Mouse (Mus musculus) CD4-positive helper T cell, adult 2 months (primary cell): Measurements from ENCODE around the gene Fbn1.

ENCODE experiments used
- DNase-seq: peaks from one replicate; pipeline ENCODE4 v3.0.0-alpha.2; 2012; ENCODE audit warnings: low read depth, missing footprints, low spot score

Gene Fbn1

DNA sequence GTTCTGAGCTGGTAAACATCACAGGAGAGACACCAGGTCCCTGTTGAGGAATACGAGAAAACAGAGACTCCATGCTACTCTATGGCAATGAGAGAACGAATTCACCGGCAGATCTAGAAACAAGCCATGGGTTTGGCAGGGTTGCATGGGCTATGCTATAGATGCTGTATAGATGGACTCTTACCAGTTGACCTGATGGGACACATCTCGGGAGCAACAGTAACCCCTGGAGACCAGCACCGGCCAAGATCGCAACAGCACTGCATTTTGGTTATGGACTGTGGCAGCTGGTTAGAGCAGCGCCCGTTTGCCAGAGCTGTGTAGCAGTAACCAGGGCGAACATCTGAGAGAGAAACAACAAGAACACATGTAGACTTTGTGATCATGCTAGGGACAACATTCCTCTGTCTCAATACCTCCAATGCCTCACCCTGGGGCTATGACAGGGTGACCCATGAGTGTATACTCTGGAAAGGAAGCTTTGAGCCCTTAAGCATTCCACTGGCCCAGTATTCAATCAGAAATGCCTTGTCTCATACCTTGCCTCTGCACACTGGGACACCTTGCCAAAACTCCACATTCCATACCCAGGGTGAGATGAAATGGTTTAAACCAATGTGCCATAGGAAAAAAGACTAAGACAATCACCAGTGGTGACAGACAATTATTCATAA, 113.2 kb downstream of the Fbn1 start:
- no peak for DNase-seq

DNA sequence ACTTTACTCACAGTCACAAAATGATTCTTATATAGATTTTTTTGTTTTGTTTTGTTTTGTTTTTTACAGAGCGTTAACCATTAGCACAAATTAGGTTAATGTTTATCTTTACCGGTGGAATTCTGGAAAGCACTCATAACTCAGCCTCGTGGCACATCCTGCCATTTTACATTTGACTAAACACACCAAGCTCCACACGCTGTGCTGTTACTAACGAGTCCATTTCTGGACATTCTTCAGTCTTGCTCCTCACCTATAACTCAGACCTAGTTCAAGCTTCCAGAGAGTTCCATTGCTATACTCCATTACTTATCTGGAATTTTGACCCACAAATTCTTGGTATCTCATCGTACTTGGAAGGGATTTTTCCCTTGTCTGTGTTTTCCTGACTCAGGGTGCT, 116.2 kb downstream of the Fbn1 start:
- no peak for DNase-seq

DNA sequence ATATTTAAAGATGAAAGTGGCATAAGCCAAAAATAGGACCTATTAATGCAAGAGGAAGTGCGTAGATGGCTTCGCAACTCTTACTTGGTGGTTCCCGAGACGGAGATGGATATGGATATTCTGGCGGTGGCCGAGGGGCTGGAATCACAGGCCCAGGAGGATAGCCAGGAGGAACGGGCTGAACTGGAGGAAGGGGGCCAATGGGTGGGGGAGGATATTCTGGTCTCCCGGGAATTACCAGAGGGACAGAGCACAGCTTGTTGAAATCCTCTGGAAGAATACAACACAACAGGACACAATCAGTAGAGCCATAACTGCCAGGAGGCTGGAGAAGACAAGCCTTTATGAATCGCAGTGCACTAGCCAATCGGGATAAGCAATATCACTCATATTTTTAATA, 118.0 kb downstream of the Fbn1 start:
- DNase-seq: no peak

DNA sequence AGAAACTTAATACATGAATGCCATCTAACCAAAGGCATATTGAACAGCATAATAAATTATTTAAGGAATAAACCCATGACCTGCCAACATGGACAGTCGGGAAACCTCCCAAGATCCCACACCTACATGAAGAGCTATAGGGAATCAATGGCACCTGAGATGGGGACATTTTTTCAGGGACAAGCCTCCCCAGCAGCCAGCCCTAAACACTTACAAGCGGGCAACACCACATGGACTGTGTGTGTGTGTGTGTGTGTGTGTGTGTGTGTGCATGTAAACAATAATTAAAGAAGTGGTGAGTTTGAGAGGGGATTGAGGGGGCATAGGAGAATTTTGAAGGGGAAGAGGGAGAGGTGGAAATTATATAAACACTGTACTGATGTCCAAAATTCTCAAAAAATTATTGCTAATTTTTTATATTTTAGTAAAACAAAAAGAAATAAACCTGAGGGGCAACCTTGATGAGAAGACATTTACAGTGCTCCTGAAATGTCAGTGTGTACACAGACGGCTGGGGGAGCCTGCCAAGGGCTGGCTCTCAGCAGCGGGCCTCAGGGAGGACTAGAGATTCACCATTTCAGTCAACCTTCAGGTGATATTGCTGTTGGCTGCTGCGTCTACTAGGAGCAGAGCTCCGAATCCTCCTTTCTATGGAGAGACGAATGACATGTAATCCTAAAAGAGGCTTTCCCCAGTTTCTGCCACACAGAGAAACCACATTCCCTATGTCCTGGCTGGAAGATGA, 121.4 kb downstream of the Fbn1 start:
- no peak for DNase-seq

DNA sequence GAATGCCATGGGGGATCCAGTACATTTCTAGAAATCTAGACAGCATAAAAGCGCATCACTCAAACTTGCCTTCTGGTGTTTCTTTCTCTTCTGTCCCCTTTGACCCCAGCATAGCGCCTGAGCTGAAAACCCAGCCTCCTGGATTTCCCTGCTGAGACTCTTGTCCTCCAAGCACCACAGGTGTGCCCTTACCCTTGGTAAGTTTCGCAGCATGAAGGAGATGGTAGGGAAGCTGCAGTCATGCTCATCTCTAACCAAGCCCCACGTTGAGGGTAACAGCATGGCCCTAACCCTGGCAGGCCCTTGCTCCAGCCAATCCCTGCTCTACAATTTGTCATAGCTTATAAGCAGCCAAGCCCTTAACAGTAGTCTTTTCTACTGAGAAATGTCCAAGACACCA, 122.9 kb downstream of the Fbn1 start:
- DNase-seq: no peak

DNA sequence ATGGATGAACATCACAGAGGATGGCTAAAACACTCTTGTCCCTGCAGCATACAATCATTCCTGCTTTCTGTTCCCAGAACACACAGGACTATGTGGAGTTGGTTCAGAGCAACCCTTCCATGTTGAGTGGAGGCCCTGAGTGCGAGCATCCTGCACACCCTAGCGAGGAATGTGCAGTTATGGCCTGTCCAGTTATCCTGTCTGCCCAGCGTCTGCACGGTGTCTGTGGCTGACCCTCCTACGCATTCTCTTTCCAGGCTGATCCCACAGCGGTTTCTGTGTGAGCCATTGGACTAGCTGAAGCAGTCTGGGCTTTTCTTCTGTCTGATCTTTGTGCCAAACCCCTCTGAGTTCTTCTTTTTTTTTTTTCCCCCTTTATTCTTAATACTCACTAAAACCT, 123.4 kb downstream of the Fbn1 start:
- no peak for DNase-seq

DNA sequence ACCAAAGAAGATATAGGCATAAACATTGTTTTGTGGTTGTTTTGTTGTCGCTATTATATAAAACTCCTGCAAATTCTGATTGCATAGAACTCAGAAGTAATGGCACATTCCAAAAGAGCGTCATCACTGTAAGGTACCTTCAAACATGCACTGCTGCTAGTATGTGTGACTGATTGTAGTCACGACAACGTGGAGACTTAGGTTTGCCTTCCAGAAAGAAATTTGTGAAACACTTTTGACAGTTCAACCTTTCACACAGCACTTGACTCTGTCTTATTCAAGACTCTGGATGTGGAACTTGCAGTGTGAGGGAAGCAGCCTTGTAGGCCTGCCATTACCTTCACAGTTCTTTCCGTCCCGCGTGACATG, 124.5 kb downstream of the Fbn1 start:
- no peak for DNase-seq

DNA sequence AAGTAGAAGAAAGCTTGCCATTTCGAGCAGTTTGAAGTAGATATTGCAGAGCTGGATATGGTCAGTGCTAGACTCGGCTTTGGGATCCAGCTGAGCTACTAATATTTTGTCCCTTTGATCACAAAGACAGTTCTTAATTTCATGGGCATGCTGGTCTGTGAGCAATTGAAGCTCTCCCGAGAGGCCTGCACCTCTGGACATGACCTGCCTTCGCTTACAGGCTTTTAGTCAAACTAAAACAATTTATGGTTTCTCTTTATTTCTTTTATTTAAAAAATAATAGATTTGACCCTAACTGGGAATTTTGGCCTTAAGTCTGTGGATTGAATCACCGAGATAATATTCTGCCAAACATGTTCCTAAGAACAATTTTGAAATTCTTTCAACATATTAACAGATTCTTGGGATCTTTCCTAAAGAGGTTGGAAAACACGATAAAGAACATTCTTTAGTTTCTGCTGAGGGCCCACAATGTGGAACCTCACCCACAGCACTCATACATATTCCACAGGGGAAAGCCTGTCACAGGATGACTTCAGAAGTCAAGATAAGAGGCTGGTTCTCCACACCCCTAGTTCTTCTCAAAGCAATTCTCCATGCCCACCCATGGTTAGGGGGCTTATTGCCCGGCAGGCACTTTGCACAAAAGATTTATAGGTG, 125.0 kb downstream of the Fbn1 start:
- DNase-seq: no peak

DNA sequence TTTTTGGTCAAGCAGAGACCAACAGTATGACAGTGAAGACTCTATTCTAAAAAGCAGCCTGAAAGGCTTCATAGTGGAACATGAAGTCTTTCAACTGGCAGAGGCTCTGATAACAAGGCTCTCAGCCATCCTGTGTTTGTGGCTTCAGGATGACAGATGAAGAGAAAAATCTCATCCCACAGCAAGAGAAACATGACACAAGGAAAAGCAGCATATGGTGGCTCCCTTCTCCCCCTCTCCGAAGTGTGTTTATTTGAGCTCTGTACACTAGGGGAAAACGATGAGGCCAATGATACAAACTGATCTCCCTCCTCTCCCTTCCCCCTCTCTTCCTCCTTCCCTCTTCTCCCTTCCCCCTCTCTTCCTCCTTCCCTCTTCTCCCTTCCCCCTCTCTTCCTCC, 127.7 kb downstream of the Fbn1 start:
- no peak for DNase-seq

DNA sequence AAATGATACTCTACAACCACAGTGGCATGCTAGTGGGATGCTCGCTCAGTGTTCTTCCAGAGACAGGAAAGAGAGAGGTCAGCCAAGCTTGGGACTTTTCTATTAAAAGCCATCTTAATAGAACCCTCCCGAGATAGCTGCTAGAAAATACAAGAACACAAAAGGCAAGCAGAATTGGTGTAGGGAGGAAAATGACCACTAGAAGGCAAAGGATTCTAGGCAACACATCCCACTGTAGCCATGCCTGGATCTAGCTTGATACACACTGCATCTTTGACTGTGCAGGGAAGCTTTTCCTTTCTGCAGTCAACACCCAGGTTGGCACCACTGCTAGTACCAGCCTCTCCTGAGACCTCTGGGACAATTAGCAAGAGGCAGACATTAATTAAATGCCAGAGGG, 128.6 kb downstream of the Fbn1 start:
- no peak for DNase-seq

DNA sequence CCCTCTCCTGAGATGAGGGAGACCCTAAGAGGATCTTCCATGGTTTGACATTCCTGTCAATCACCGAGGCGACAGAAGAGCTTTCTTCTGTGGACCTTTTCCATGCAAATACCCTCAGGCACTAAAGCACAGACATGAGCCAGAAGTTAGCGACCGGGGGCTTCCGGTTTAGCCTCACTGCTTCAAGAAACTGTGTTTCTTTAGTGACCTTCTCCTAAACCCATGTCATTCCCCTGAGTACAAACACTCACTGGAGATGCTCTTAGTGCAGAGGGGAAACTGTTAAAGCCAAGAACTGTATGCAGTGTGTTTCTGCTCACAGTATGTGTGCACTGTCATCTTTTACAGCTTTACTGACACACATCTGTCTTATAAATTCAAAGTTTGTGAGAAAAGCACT, 131.9 kb downstream of the Fbn1 start:
- no peak for DNase-seq

DNA sequence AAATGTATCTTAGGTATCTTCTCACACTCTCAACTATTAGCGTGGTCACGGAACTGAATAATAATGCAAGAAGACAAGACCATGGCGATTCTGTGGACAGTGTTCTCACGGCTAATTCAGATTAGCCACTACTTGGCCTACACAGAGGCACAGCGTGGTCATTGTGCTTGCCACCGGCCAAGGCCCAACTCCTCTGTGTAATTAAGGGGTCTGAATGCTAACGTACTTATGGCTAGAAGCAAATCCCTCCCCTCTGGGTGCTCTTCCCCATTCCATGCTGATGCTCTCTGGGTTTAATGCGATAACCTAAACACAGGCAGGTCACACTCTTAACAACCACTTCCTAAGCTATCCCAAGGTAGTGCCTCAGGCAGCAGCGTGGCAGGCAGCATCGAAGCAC, 132.5 kb downstream of the Fbn1 start:
- no peak for DNase-seq

DNA sequence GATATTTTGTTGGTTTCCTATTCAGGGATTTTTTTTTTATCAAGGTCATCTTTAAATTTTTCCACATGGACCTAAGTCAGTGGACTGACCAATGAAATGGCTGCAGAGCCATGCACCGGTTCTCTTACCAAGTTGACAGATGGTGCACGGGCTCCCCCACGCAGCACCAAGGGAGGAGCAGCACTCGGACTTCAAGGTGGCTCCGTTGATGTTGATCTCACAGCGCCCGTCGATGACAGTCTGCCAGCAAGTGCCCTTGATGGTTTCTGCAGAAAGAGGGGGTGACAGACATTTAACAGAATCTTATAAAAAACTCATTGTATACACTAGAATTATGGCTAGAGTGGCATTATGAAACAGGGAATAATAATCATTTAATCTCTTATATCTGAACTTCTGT, 138.1 kb downstream of the Fbn1 start:
- no peak for DNase-seq

DNA sequence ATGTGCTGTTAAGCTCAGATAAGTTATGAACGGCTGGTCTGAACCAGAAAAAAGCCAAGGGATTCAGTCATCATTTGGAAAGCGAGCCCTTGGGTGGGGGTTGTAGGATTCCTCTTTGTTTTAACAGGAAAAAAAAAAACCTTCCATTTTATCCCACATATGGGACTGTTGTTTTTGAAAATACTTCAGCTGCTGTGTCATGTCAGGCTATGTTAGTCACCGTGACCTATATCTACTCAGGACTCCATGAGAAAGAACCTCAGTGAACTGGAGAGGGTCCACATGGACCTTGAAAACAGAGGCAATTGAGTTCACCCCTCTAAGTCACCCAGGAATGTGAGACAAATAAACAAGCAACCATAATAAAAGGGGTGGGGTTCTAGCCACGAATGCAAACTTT, 139.2 kb downstream of the Fbn1 start:
- DNase-seq: no peak

DNA sequence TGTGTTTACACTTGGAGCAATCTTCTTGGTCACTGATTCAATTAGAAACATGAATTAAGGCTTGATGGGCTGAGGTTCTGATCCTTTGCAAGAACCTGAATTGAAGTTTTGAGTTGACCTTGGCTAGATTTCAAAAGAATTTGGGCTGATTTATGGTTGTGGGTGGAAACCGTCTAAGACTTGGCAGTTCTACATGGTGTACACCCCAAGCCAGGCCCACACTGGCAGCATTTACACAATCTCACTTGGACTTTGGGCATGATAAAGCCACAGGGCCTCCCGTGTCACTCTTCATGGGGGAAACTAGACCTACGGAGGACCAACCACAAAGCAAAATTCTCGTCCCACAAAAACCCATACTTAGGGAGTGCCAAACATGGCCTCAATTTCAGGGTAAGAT, 146.1 kb downstream of the Fbn1 start:
- DNase-seq: no peak

DNA sequence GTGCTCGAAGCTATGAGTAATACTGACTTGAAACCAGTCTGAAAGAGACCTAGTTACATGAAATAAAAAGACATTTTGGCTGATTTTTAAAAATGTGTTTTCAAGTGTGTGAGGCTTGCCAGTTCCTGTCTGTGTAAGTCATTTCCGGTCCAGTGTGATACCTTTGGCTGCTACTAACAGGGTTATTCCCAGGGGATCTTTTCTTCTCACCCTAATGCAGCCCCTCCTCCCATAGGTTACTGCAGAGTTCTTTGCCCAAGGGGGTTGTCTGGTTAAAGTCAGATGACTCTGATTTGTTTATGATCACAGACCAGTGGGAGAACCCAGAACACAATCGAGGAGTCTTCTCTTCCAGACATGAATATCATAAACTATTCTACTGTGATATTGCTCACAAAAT, 151.3 kb downstream of the Fbn1 start:
- no peak for DNase-seq

DNA sequence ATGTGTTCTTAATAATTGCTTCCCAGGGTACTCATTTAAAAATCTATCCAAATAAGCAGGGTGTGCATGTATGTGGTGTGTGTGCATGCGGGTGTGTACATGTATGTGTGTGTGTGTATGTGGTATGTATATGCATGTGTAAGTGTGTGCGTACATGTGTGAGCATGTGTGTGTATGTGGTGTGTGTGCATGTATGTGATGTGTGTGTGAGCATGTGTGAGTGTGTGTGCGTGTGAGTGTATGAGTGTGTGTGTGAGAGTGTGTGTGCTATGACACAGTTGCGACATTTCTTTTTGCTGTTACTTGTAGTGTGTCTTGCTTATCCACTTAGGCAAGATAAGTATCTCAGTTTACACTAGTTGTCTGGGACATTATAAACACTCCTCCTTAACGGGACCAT, 151.7 kb downstream of the Fbn1 start:
- no peak for DNase-seq

DNA sequence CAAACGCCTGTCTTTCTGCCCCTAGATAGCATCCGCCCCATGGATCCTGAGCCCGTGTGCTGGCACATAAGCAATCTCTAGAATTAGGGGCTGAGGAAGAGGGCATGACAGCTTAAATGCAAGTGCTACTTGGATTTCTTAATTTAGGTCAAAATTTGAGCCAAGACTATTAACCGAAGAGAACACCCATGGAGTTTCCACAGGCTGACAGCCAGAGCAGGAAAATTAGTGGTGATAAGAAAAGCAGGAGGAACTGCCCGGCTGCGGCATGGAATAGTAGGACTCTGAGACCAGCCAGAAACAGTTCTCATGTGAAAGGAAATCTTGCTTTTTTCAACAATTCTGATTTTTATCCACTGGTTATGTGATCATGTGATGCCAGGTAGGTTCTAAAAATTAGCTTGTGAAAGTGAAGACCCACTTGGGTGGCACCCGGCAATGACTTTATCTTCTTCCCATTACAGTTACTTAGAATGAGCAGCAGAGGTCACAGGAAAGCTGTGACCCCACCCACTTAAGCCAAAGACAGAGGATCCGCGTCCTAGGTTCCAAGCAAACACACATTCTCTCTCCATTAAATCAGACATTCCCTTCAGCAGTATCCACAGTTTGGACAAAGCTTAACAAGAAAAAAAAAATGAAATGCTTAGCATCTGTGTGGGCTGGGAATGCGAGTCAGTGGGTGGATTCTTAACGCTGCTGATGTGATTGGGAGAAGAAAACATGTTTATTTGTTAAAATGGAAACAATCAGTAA, 152.4 kb downstream of the Fbn1 start:
- DNase-seq: no peak

DNA sequence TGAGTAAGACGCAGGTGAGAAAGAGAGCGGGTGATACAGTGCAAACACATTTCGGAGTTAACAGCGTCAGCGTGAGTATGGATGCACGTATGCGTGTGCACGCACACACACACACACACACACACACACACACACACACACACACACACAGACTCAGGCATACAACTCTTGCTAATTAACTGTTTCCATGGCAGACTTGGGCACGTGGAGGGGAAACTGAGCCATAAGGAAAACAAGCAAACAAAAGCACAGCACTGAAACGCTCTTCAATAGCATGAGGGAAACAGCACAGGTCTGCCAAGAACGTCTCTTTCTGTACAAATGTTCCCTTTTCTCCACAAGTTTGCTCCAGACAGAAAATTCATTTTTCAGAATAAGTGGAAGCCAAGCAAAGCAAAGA, 153.2 kb downstream of the Fbn1 start:
- DNase-seq: no peak

DNA sequence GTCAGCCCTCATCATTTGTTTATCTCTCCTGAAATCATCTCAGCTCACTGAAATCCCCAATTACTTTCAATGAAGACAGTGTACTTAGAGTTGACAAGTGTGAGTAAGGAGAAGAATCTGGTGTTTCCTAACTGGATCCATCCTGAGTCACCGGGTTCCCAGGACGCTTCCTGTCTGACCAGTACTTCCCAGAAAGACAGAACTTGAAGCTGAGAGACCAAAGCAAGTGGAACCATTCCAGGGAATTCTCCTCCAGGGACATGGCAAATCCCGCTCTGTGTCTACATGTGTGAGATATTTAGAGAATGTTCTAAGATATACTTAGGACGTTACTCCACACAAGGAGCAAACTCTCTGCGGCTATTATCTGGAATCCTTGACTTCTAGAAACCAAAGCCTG, 158.6 kb downstream of the Fbn1 start:
- no peak for DNase-seq

DNA sequence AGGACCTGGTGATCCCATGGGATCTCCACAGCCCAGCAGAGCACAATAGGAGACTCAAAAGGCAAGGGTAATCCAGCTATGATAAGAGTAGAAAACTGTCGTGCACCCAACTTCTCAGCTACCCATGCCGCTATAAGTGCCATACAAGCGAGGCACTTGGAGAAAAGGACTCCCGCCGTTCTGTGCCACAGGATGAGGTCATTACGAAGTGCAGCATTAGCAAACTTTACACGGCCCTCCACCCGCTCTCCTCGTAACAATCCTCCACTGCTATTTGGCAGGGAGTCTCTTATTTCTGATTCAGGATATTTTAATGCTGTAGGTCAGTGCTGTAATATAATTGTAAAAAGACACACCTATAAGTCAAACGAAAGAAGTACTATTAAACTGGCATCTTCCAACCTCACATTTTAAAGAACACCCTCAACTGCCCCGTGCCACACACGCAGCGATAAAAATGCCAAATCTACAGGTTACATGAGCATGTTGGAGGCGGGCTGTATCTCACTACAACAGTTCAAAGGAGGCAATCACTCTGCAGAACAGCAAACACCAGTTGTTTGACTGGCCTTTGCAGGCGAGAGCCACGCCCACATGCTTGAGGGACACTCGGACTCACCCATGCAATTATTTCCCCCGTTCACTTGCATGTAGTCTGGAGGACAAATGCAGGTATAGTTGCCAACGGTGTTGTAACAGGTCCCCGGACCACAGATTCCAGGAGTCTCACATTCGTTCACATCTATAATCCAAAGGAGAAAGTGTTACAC, 165.4 kb downstream of the Fbn1 start:
- DNase-seq: no peak

DNA sequence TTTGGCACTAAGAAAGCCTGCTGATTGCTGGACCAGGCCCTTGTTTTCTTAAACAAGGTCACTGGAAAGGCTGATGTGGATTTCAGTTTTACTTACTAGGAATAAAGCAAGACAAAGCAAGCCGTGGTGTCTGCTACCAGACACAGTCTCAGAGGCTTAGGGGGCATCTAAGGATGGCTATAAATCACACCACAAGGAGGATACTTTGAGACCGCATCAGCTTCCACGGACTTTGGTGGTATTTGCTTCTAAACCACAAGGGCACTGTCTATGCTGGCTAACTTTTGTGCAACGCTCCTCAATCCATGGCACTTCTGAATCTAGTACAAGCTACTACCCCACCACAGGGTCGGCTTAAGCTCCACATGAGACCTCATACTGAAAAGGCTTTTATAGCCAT, 167.4 kb downstream of the Fbn1 start:
- DNase-seq: no peak
